Comparison of ENCODE assay signal across 22 mouse cellular contexts in genomic region chr3:52283521-52283920, GRCm38 (mm10). TPM values are rescaled to one million over a fixed set of nuclear protein-coding genes. Genes with fewer than 3 reads are reported as not detected.
A peak's percentile ranks its signal among the peaks of the same experiment; 100 is the strongest.
DNase-seq lines count a peak whose midpoint lies in the region; ATAC-seq and TF ChIP-seq lines count a peak whose summit lies in the region.
"Had no signal": no experiment of that assay in that cellular context is flagged by ENCODE, and none has a peak within 500 bp of the region (broad histone marks: within the 10 kb centered on the region; RNA-seq: fewer than 3 reads in every experiment).

No protein-coding gene starts in this region.

- H3K9me3 ChIP-seq in lung, embryonic 15.5 days = no peaks in the 10 kb centered on the region
- no peaks in the 10 kb centered on the region for H3K9me3 ChIP-seq in neural tube, embryonic 15.5 days (replicated peaks)
- H3K9me3 ChIP-seq: embryonic facial prominence, embryonic 15.5 days; forebrain, embryonic 10.5 days; heart, embryonic 13.5 days; hindbrain, embryonic 15.5 days had no signal

- no peak for TF ChIP-seq POLR2A in liver, adult 2 months (IDR thresholded peaks at IDR 0.05; ENCODE audit: extremely low read depth, insufficient read depth, low read length)

- peaks cover 5% of the 10 kb centered on the region; the same call in 1 of the 2 replicates for H3K36me3 ChIP-seq in liver, adult 2 months (ENCODE audit: control insufficient read depth, insufficient read depth, low read length)
- no peaks in the 10 kb centered on the region for H3K36me3 ChIP-seq in lung, embryonic 15.5 days
- H3K36me3 ChIP-seq in neural tube, embryonic 15.5 days = no peaks in the 10 kb centered on the region
- H3K36me3 ChIP-seq: embryonic facial prominence, embryonic 15.5 days; forebrain, embryonic 10.5 days; heart, embryonic 13.5 days; hindbrain, embryonic 15.5 days had no signal

- no peak overlapping the region for H3K4me2 ChIP-seq in lung, embryonic 15.5 days
- no peak overlapping the region for H3K4me2 ChIP-seq in neural tube, embryonic 15.5 days
- H3K4me2 ChIP-seq: embryonic facial prominence, embryonic 15.5 days; heart, embryonic 13.5 days; hindbrain, embryonic 15.5 days had no signal

- H3K79me2 ChIP-seq in liver, adult 2 months (ENCODE audit: control insufficient read depth, insufficient read depth, low read length) = peaks cover 55% of the 10 kb centered on the region

- H3K9ac ChIP-seq in liver, adult 2 months (ENCODE audit: low read depth, low read length) = no peak overlapping the region
- H3K9ac ChIP-seq in lung, embryonic 15.5 days = no peak overlapping the region
- H3K9ac ChIP-seq in neural tube, embryonic 15.5 days (replicated peaks) = no peak overlapping the region
- H3K9ac ChIP-seq: embryonic facial prominence, embryonic 15.5 days; heart, embryonic 13.5 days; hindbrain, embryonic 15.5 days had no signal

- peaks cover 21% of the 10 kb centered on the region for H3K4me1 ChIP-seq in liver, adult 2 months (ENCODE audit: control insufficient read depth, insufficient read depth, low read length)
- peaks cover 20% of the 10 kb centered on the region for H3K4me1 ChIP-seq in lung, embryonic 15.5 days
- H3K4me1 ChIP-seq in neural tube, embryonic 15.5 days = no peaks in the 10 kb centered on the region
- H3K4me1 ChIP-seq: hindbrain, embryonic 15.5 days had no signal

- no peak overlapping the region for H3K4me3 ChIP-seq in liver, adult 2 months (ENCODE audit: insufficient read depth, low read depth, low read length)
- H3K4me3 ChIP-seq in lung, embryonic 15.5 days = no peak overlapping the region
- H3K4me3 ChIP-seq in neural tube, embryonic 15.5 days (replicated peaks) = no peak overlapping the region
- H3K4me3 ChIP-seq: embryonic facial prominence, embryonic 15.5 days; erythroblast, embryonic 14.5 days; forebrain, embryonic 10.5 days; heart, embryonic 13.5 days; hindbrain, embryonic 15.5 days had no signal

- 0 out of 2 replicates have a peak overlapping the region, but pooled peaks have one; percentile 16 for H3K27ac ChIP-seq in liver, adult 2 months (replicated peaks; ENCODE audit: insufficient read depth, low read depth, low read length)
- peak overlapping the region; percentile 37 for H3K27ac ChIP-seq in lung, embryonic 15.5 days
- no peak overlapping the region for H3K27ac ChIP-seq in neural tube, embryonic 15.5 days (replicated peaks)
- H3K27ac ChIP-seq: embryonic facial prominence, embryonic 15.5 days; forebrain, embryonic 10.5 days; hindbrain, embryonic 15.5 days had no signal

- no peaks in the 10 kb centered on the region for H3K27me3 ChIP-seq in liver, adult 2 months (ENCODE audit: control insufficient read depth, insufficient read depth, low read length)
- no peaks in the 10 kb centered on the region for H3K27me3 ChIP-seq in lung, embryonic 15.5 days
- H3K27me3 ChIP-seq in neural tube, embryonic 15.5 days (replicated peaks) = no peaks in the 10 kb centered on the region
- H3K27me3 ChIP-seq: CH12.LX; embryonic facial prominence, embryonic 15.5 days; heart, embryonic 13.5 days; hindbrain, embryonic 15.5 days; Patski had no signal

- no peak for ATAC-seq in lung, embryonic 15.5 days (ENCODE audit: borderline replicate concordance, extremely low read depth, low FRiP score, low TSS enrichment)
- peak; percentile 35; the same call in 1 of the 2 replicates for ATAC-seq in megakaryocyte, adult 5-6 weeks (ENCODE audit: poor library complexity, severe bottlenecking)
- no peak for ATAC-seq in neural tube, embryonic 15.5 days (ENCODE audit: low FRiP score)
- ATAC-seq: activated CD4-positive, CD25-positive, alpha-beta regulatory T cell, adult 4 months; forebrain, embryonic 14.5 days; Patski had no signal

- WGBS in liver, adult 2 months = 76% methylated on average over 6 of the region's 6 CpGs
- WGBS in lung, embryonic 15.5 days = 46% methylated on average over 6 of the region's 6 CpGs
- WGBS in neural tube, embryonic 15.5 days = 91% methylated on average over 6 of the region's 6 CpGs

- DNase-seq in liver, adult 2 months (ENCODE audit: extremely low read depth, low read depth, low spot score) = no peak
- no peak for DNase-seq in liver
- DNase-seq in lung, postnatal 10 days = peak; percentile 34
- no peak for DNase-seq in embryo, embryonic 11 days
- DNase-seq: adrenal gland, adult 8-10 months; adrenal gland, postnatal 36 days; cerebellum, adult 2 months; cerebellum, postnatal 10 days; heart, adult 11 months; heart, postnatal 36 days had no signal

- no peak for TF ChIP-seq CTCF in liver, adult 2 months (IDR thresholded peaks at IDR 0.05; ENCODE audit: low read depth, low read length)

RNA-seq across cellular contexts. Expression of gene Foxo1, which starts 15.4 kb away (rescaled TPM):
- 6.5 and 10.3 TPM in 2 replicates for total RNA-seq in liver, adult 2 months (2014; rRNA removed)
- 5.8 and 7.4 TPM in 2 replicates for polyA plus RNA-seq in liver, adult 2 months (2012; rRNA removed)
- 5.6 and 6.0 TPM in 2 replicates for polyA plus RNA-seq in lung, embryonic 15.5 days (2015; fragmentation: Nextera tagmentation; extraction: Ambion mirVana)
- 8.8 and 10.0 TPM in 2 replicates for total RNA-seq in megakaryocyte, adult 5-6 weeks (2015)
- total RNA-seq in megakaryocyte, adult 5-6 weeks (2017) = 1.6 and 2.4 TPM in 2 replicates
- 2.7 and 3.5 TPM in 2 replicates for polyA plus RNA-seq in neural tube, embryonic 15.5 days (2015; fragmentation: Nextera tagmentation; extraction: Ambion mirVana)
